Mouse (Mus musculus): ENCODE measurements at regions not wholly inside any gene's neighbourhood (a gene's known extent, or its start where the extent isn't known, plus 50 kb on each side); places are given as distances from the start of the nearest gene placed in this dataset.

GRCm38 (mm10) chr13:81008864-81009766 lies 125.9 kb downstream of the Arrdc3 start:
- no peak for DNase-seq (ENCODE audit: low spot score)

DNA sequence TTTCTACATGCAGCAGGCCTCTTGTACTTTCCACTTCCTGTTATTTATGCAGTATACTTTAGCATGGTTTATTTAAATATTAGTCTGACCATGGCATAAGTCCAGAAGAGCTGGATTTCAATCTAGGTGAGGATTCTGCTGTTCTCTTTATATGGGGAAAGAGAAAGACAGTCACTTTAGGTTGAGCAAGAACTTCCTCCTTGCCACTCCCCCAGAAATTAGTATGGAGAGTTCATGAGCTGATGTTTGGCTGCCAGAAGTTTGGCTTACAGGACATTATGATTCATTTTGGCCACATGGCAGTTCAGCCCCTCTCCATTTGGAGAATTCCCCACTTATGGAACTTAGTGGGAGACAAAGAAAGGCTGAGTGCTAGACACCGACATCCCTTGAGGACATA lies 130.8 kb downstream of the Arrdc3 start:
- no peak for DNase-seq (ENCODE audit: low spot score)

GRCm38 (mm10) chr13:81020106-81020747 lies 137.0 kb downstream of the Arrdc3 start:
- no peak for DNase-seq (ENCODE audit: low spot score)

DNA sequence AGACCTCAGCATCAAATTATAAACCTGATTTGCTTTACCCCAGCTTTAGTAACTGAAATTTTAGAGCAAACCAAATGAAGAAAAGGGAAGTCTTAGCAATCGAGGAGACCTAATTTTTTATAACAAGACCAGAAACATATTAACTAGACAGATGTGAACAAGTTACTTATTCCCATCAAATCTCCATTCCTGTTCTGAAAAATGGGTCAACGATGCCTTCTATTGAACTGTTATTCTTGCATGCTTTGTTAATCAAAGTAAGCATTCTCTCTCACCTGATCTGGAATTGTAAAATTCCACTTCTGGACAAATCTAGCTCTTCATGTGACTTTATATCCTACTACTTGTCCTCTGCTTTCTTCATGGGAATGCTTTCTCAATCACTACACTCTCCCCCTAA lies 137.6 kb downstream of the Arrdc3 start:
- DNase-seq (ENCODE audit: low spot score): no peak

GRCm38 (mm10) chr13:81022410-81022809 lies 139.2 kb downstream of the Arrdc3 start:
- DNase-seq (ENCODE audit: low spot score): no peak

- DNase-seq (ENCODE audit: low spot score): peak; percentile 26
These were observed 142.1 kb downstream of the Arrdc3 start for GRCm38 (mm10) chr13:81025241-81025760.

- no peak for DNase-seq (ENCODE audit: low spot score)
These were observed 154.1 kb downstream of the Arrdc3 start for GRCm38 (mm10) chr13:81037316-81037715.

GRCm38 (mm10) chr13:81038736-81039135 lies 155.6 kb downstream of the Arrdc3 start:
- no peak for DNase-seq (ENCODE audit: low spot score)

DNA sequence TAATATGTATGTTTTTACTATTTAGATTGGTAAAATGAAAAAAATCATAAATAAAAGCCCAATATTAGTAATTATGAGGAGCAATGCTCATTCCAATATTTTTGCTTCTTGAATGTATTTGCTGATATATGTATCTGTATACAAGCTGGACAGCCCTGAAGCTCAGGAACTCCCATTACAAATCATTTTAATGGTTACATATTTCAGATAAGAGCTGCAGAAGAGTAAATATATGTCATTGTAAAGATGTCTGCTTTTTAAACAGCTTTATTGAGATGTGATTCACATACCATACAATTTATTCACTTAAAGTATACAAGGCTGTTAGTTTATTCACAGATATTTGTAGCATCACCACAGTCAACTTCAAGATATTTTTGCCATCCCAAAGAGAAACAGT lies 157.3 kb downstream of the Arrdc3 start:
- DNase-seq (ENCODE audit: low spot score): no peak

- no peak for DNase-seq (ENCODE audit: low spot score)
These were observed 158.5 kb downstream of the Arrdc3 start for GRCm38 (mm10) chr13:81041646-81042045.

Measured in heart, adult 8-10 months (tissue).